In the genomic region with DNA sequence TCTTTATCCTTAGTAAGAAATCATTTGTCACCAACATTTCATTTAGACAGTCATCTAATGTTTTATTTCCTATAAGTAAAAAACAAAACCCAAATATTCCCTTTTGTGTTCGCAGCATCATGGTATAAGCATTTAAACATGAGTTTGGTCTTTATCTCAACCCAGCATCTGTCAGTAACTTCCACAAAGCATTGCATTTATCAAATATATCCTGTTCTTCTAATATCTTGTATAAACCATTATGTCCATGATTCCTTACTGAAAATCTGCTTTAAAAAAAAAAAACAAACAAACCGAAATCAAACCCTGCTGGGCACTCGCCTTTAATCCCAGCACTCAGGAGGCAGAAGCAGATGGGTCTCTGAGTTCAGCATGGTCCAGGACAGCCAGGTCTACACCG, we compare ENCODE assay signal across 36 mouse cellular contexts. TPM values are rescaled to one million over a fixed set of nuclear protein-coding genes. Genes with fewer than 3 reads are reported as not detected.
"Had no signal": no experiment of that assay in that cellular context is flagged by ENCODE, and none has a peak within 500 bp of the region (broad histone marks: within the 10 kb centered on the region; RNA-seq: fewer than 3 reads in every experiment).

No protein-coding gene starts in this region.

- H3K27ac ChIP-seq: limb, embryonic 10.5 days; limb, embryonic 12.5 days; limb, embryonic 13.5 days; limb, embryonic 15.5 days; liver, embryonic 12.5 days; liver, embryonic 13.5 days; liver, embryonic 14.5 days; liver, embryonic 15.5 days; lung, embryonic 15.5 days; macrophage; midbrain, embryonic 10.5 days; midbrain, embryonic 12.5 days; midbrain, embryonic 13.5 days; midbrain, embryonic 15.5 days had no signal

- H3K27me3 ChIP-seq: limb, embryonic 12.5 days; limb, embryonic 13.5 days; limb, embryonic 15.5 days; lung, embryonic 15.5 days; midbrain, embryonic 12.5 days; midbrain, embryonic 13.5 days; midbrain, embryonic 15.5 days had no signal

- DNase-seq: left cerebral cortex, postnatal 4 days; liver; liver, embryonic 13.5 days; liver, postnatal 0 days; lung, adult 18-20 months; lung, adult 2 months; lung, embryonic 14.5 days; lung, postnatal 10 days; lung, postnatal 14 days; lung, postnatal 36 days; lung, postnatal 4 days; midbrain, embryonic 14.5 days had no signal

- H3K4me3 ChIP-seq: limb, embryonic 10.5 days; limb, embryonic 12.5 days; limb, embryonic 13.5 days; limb, embryonic 15.5 days; liver, embryonic 12.5 days; liver, embryonic 13.5 days; liver, embryonic 15.5 days; lung, embryonic 15.5 days; megakaryocyte, embryonic 14.5 days; midbrain, embryonic 10.5 days; midbrain, embryonic 12.5 days; midbrain, embryonic 13.5 days; midbrain, embryonic 15.5 days; myocyte had no signal

- ATAC-seq: liver, embryonic 12.5 days; liver, postnatal 0 days; lung, postnatal 0 days; midbrain, embryonic 13.5 days; midbrain, embryonic 15.5 days; midbrain, embryonic 16.5 days had no signal

- H3K4me2 ChIP-seq: limb, embryonic 12.5 days; limb, embryonic 13.5 days; limb, embryonic 15.5 days; liver, embryonic 11.5 days; liver, embryonic 12.5 days; liver, embryonic 13.5 days; liver, embryonic 15.5 days; lung, embryonic 14.5 days; lung, embryonic 15.5 days; midbrain, embryonic 11.5 days; midbrain, embryonic 12.5 days; midbrain, embryonic 13.5 days; midbrain, embryonic 15.5 days had no signal

- H3K9ac ChIP-seq: limb, embryonic 12.5 days; limb, embryonic 13.5 days; limb, embryonic 15.5 days; liver, embryonic 12.5 days; liver, embryonic 13.5 days; liver, embryonic 14.5 days; liver, embryonic 15.5 days; liver, postnatal 0 days; lung, embryonic 14.5 days; lung, embryonic 15.5 days; midbrain, embryonic 12.5 days; midbrain, embryonic 13.5 days; midbrain, embryonic 15.5 days had no signal

- H3K36me3 ChIP-seq: liver, embryonic 12.5 days; liver, embryonic 13.5 days; liver, embryonic 15.5 days; lung, embryonic 15.5 days; midbrain, embryonic 15.5 days had no signal

- H3K9me3 ChIP-seq: limb, embryonic 10.5 days; limb, embryonic 12.5 days; limb, embryonic 13.5 days; limb, embryonic 15.5 days; liver, embryonic 12.5 days; liver, embryonic 13.5 days; liver, embryonic 15.5 days; lung, embryonic 15.5 days; megakaryocyte, embryonic 14.5 days; midbrain, embryonic 10.5 days; midbrain, embryonic 12.5 days; midbrain, embryonic 13.5 days; midbrain, embryonic 15.5 days had no signal

RNA-seq across cellular contexts. Expression of gene Ankrd34a, which starts 10.2 kb away (rescaled TPM):
- total RNA-seq: liver, adult 2 months; megakaryocyte progenitor cell, adult 5-6 weeks; megakaryocyte, adult 5-6 weeks; megakaryocyte-erythroid progenitor cell, adult 5-6 weeks; monocyte, adult 5-6 weeks had no signal
- polyA plus RNA-seq: liver, postnatal 0 days had no signal
